Mouse (Mus musculus): ENCODE results near the gene Bbs4. TPM values are rescaled to one million over a fixed set of nuclear protein-coding genes. Genes with fewer than 3 reads are reported as not detected.

The Bbs4 gene
- polyA plus RNA-seq, 1 experiment: 13.0 TPM

GRCm38 (mm10) chr9:59316206-59316605 is 37.1 kb downstream of the Bbs4 start:
- Histone ChIP-seq H3K9ac (ENCODE audit: low read depth, poor library complexity, severe bottlenecking) (no peak overlapping the region), H3K4me3 (ENCODE audit: low read depth, low read length) (no peak overlapping the region), H3K4me1 (ENCODE audit: control insufficient read depth, insufficient read depth, low read length) (no peaks in the 10 kb centered on the region), H3K36me3 (ENCODE audit: control insufficient read depth, insufficient read depth, low read length, poor library complexity, severe bottlenecking) (peaks cover 41% of the 10 kb centered on the region), H3K27me3 (ENCODE audit: control insufficient read depth, insufficient read depth, low read length, poor library complexity, severe bottlenecking) (no peaks in the 10 kb centered on the region), H3K27ac (ENCODE audit: insufficient read depth, low read length) (no peak overlapping the region), H3K9me3 (replicated peaks; ENCODE audit: control insufficient read depth, insufficient read depth, low read length, poor library complexity, severe bottlenecking) (no peaks in the 10 kb centered on the region)
- TF ChIP-seq EP300 (IDR thresholded peaks at IDR 0.05; ENCODE audit: insufficient read depth, low read depth, low read length) (no peak), CTCF (IDR thresholded peaks at IDR 0.05; ENCODE audit: low read depth, low read length) (no peak)

GRCm38 (mm10) chr9:59311284-59311670 is 42.0 kb downstream of the Bbs4 start:
- H3K4me3 ChIP-seq (ENCODE audit: low read depth, low read length): no peak overlapping the region
- no peaks in the 10 kb centered on the region for H3K4me1 ChIP-seq (ENCODE audit: control insufficient read depth, insufficient read depth, low read length)
- no peak for TF ChIP-seq POLR2A (IDR thresholded peaks at IDR 0.05; ENCODE audit: insufficient read depth, low read length)
- no peak for TF ChIP-seq EP300 (IDR thresholded peaks at IDR 0.05; ENCODE audit: insufficient read depth, low read depth, low read length)
- TF ChIP-seq CTCF (IDR thresholded peaks at IDR 0.05; ENCODE audit: low read depth, low read length): no peak
- no peaks in the 10 kb centered on the region for H3K9me3 ChIP-seq (replicated peaks; ENCODE audit: control insufficient read depth, insufficient read depth, low read length, poor library complexity, severe bottlenecking)
- H3K36me3 ChIP-seq (ENCODE audit: control insufficient read depth, insufficient read depth, low read length, poor library complexity, severe bottlenecking): peaks cover 63% of the 10 kb centered on the region
- H3K27ac ChIP-seq (ENCODE audit: insufficient read depth, low read length): no peak overlapping the region
- no peaks in the 10 kb centered on the region for H3K27me3 ChIP-seq (ENCODE audit: control insufficient read depth, insufficient read depth, low read length, poor library complexity, severe bottlenecking)
- H3K9ac ChIP-seq (ENCODE audit: low read depth, poor library complexity, severe bottlenecking): no peak overlapping the region

GRCm38 (mm10) chr9:59310582-59311283 is 42.6 kb downstream of the Bbs4 start:
- H3K9me3 ChIP-seq (replicated peaks; ENCODE audit: control insufficient read depth, insufficient read depth, low read length, poor library complexity, severe bottlenecking): 0 out of 2 replicates have a peak, but pooled peaks cover 2% of the 10 kb centered on the region
- no peaks in the 10 kb centered on the region for H3K4me1 ChIP-seq (ENCODE audit: control insufficient read depth, insufficient read depth, low read length)
- peaks cover 62% of the 10 kb centered on the region for H3K36me3 ChIP-seq (ENCODE audit: control insufficient read depth, insufficient read depth, low read length, poor library complexity, severe bottlenecking)
- no peaks in the 10 kb centered on the region for H3K27me3 ChIP-seq (ENCODE audit: control insufficient read depth, insufficient read depth, low read length, poor library complexity, severe bottlenecking)
- no peak overlapping the region for H3K4me3 ChIP-seq (ENCODE audit: low read depth, low read length)
- no peak overlapping the region for H3K9ac ChIP-seq (ENCODE audit: low read depth, poor library complexity, severe bottlenecking)
- no peak overlapping the region for H3K27ac ChIP-seq (ENCODE audit: insufficient read depth, low read length)
- TF ChIP-seq CTCF (IDR thresholded peaks at IDR 0.05; ENCODE audit: low read depth, low read length): no peak
- TF ChIP-seq EP300 (IDR thresholded peaks at IDR 0.05; ENCODE audit: insufficient read depth, low read depth, low read length): no peak
- TF ChIP-seq POLR2A (IDR thresholded peaks at IDR 0.05; ENCODE audit: insufficient read depth, low read length): no peak

GRCm38 (mm10) chr9:59307890-59308289 is 45.4 kb downstream of the Bbs4 start:
- TF ChIP-seq POLR2A (IDR thresholded peaks at IDR 0.05; ENCODE audit: insufficient read depth, low read length): no peak
- no peak for TF ChIP-seq CTCF (IDR thresholded peaks at IDR 0.05; ENCODE audit: low read depth, low read length)
- TF ChIP-seq EP300 (IDR thresholded peaks at IDR 0.05; ENCODE audit: insufficient read depth, low read depth, low read length): no peak
- no peak overlapping the region for H3K4me3 ChIP-seq (ENCODE audit: low read depth, low read length)
- H3K9me3 ChIP-seq (replicated peaks; ENCODE audit: control insufficient read depth, insufficient read depth, low read length, poor library complexity, severe bottlenecking): 0 out of 2 replicates have a peak, but pooled peaks cover 2% of the 10 kb centered on the region
- H3K4me1 ChIP-seq (ENCODE audit: control insufficient read depth, insufficient read depth, low read length): no peaks in the 10 kb centered on the region
- H3K9ac ChIP-seq (ENCODE audit: low read depth, poor library complexity, severe bottlenecking): no peak overlapping the region
- H3K36me3 ChIP-seq (ENCODE audit: control insufficient read depth, insufficient read depth, low read length, poor library complexity, severe bottlenecking): peaks cover 52% of the 10 kb centered on the region
- no peaks in the 10 kb centered on the region for H3K27me3 ChIP-seq (ENCODE audit: control insufficient read depth, insufficient read depth, low read length, poor library complexity, severe bottlenecking)
- no peak overlapping the region for H3K27ac ChIP-seq (ENCODE audit: insufficient read depth, low read length)

GRCm38 (mm10) chr9:59296419-59296818 is 56.9 kb downstream of the Bbs4 start:
- Histone ChIP-seq H3K27me3 (ENCODE audit: control insufficient read depth, insufficient read depth, low read length, poor library complexity, severe bottlenecking) (no peaks in the 10 kb centered on the region; the same call in 1 of the 2 replicates), H3K4me1 (ENCODE audit: control insufficient read depth, insufficient read depth, low read length) (no peaks in the 10 kb centered on the region), H3K27ac (ENCODE audit: insufficient read depth, low read length) (no peak overlapping the region), H3K9ac (ENCODE audit: low read depth, poor library complexity, severe bottlenecking) (no peak overlapping the region), H3K9me3 (replicated peaks; ENCODE audit: control insufficient read depth, insufficient read depth, low read length, poor library complexity, severe bottlenecking) (no peaks in the 10 kb centered on the region), H3K4me3 (ENCODE audit: low read depth, low read length) (no peak overlapping the region), H3K36me3 (ENCODE audit: control insufficient read depth, insufficient read depth, low read length, poor library complexity, severe bottlenecking) (peaks cover 49% of the 10 kb centered on the region)
- TF ChIP-seq EP300 (IDR thresholded peaks at IDR 0.05; ENCODE audit: insufficient read depth, low read depth, low read length): no peak
- TF ChIP-seq POLR2A (IDR thresholded peaks at IDR 0.05; ENCODE audit: insufficient read depth, low read length): no peak

GRCm38 (mm10) chr9:59292493-59292875 is 60.8 kb downstream of the Bbs4 start:
- H3K4me3 ChIP-seq (ENCODE audit: low read depth, low read length): peak overlapping the region; percentile 54
- no peaks in the 10 kb centered on the region for H3K4me1 ChIP-seq (ENCODE audit: control insufficient read depth, insufficient read depth, low read length)
- peak overlapping the region; percentile 89 for H3K9ac ChIP-seq (ENCODE audit: low read depth, poor library complexity, severe bottlenecking)
- peaks cover 19% of the 10 kb centered on the region for H3K36me3 ChIP-seq (ENCODE audit: control insufficient read depth, insufficient read depth, low read length, poor library complexity, severe bottlenecking)
- no peak for TF ChIP-seq CTCF (IDR thresholded peaks at IDR 0.05; ENCODE audit: low read depth, low read length)
- TF ChIP-seq EP300 (IDR thresholded peaks at IDR 0.05; ENCODE audit: insufficient read depth, low read depth, low read length): no peak
- no peak for TF ChIP-seq POLR2A (IDR thresholded peaks at IDR 0.05; ENCODE audit: insufficient read depth, low read length)
- H3K27me3 ChIP-seq (ENCODE audit: control insufficient read depth, insufficient read depth, low read length, poor library complexity, severe bottlenecking): no peaks in the 10 kb centered on the region; the same call in 1 of the 2 replicates
- no peaks in the 10 kb centered on the region for H3K9me3 ChIP-seq (replicated peaks; ENCODE audit: control insufficient read depth, insufficient read depth, low read length, poor library complexity, severe bottlenecking)
- H3K27ac ChIP-seq (ENCODE audit: insufficient read depth, low read length): no peak overlapping the region

All from ES-Bruce4 (cell line).